Mouse (Mus musculus): Measurements from ENCODE around the gene Ccdc33.

Ccdc33 gene

DNA sequence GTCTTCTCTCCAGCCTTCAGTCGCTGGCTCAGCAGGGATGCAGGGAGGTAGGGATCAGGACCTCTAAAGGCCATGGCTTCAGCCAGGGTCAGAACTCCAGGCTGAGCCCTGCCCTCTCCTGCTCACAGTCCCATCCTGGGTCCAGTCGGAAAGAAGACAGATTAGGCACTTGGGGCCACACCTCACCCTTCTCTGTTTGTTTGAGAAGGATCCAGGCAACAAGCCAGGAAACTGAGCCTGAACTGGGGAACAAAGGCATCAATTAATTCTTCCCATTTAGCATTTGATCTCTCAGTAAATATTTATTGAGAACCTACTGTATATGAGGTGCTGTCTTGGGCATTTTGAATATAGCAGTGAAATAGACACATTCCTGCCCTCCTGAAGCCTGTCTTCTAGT lies at the start of gene Ccdc33:
Gene Ccdc33 (minus strand): TSS at position 153 of the 400 bp plus-strand sequence.
- DNase-seq (ENCODE audit: low spot score) = no peak

GRCm38 (mm10) chr9:58165779-58166178 lies 47.2 kb upstream of the Ccdc33 start:
- DNase-seq (ENCODE audit: low spot score) = no peak

- DNase-seq (ENCODE audit: low spot score) = no peak
Observed at GRCm38 (mm10) chr9:58163146-58163545, 44.5 kb upstream of the Ccdc33 start.

DNA sequence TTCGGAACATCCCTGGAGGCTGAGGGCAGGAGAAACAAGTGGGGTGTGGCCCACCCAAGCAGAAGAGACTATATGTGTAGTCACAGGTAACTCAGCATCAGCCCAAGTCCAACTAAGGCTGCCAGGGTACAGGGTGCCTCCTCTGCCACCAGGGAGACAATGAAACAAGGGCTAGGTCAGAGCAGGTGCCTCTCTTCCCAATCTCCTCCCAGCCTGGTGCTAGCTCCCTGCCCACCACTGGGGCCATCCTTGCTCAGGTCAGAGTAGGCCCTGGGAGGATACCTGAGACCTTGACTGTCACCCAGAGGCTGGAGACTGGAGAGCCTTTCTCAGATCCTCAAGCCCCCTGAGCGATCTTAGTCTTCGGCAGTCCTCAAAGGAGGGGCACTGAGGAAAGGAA lies 43.5 kb upstream of the Ccdc33 start:
- no peak for DNase-seq (ENCODE audit: low spot score)

DNA sequence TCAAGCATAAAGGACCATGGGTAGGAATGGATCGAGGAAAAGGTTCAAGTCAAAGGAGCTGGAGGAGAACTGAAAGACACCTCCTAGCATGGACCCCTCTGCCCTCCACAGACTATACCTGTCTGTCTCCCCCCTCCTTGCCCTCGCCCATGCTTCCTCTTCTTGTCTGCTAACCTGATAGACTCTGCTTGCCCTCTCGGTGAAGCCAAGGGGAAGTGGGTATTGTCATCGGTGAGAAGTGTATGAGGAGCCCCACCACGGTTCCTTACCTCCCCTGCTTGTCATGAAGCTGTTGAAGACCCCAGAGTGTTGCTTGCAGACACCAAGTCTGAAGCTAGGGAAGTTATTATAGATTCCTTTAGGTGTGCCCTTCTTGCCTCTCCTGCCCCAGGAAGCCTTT lies 41.7 kb upstream of the Ccdc33 start:
- no peak for DNase-seq (ENCODE audit: low spot score)

- DNase-seq (ENCODE audit: low spot score) = no peak
Observed at GRCm38 (mm10) chr9:58159855-58160254, 41.2 kb upstream of the Ccdc33 start.

GRCm38 (mm10) chr9:58158541-58159311 lies 40.1 kb upstream of the Ccdc33 start:
- no peak for DNase-seq (ENCODE audit: low spot score)

- no peak for DNase-seq (ENCODE audit: low spot score)
Observed at GRCm38 (mm10) chr9:58157838-58158237, 39.2 kb upstream of the Ccdc33 start.

DNA sequence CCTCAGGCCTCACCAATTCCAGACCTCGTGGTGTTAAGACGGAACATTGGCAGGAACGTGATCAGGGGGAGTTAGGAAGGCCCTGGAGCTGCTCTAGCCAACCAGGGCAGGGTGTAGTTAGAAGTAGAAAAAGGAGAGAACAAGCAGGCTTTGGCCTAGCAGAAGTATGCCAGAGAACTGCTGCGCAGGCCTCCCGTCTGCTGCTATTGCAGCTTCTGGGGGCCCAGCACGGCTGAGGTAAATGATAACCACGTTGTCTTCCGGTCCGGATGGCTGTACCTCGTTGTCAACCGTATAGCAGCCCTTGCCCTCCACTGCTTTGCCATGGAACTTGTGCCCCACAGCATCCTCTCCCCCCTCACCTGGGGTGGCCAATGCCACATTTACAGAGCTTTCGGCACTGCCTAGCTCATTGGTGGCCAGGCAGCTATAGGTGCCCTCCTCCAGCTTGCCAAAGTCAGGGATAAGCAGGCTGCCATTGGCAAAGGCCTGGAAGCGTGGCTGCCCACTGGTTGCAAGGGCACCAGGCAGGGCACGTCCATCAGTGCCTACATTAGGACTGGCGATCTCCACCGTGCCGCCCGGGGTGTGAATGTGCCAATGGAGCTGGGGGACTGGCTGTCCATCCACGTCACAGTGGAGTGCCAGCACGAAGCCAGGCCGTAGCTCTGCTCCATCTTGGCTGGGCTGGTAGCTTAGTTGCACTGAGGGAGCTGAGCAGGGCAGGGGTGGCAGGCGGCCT lies 38.4 kb upstream of the Ccdc33 start:
- no peak for DNase-seq (ENCODE audit: low spot score)

GRCm38 (mm10) chr9:58155366-58155765 lies 36.7 kb upstream of the Ccdc33 start:
- DNase-seq (ENCODE audit: low spot score) = no peak

DNA sequence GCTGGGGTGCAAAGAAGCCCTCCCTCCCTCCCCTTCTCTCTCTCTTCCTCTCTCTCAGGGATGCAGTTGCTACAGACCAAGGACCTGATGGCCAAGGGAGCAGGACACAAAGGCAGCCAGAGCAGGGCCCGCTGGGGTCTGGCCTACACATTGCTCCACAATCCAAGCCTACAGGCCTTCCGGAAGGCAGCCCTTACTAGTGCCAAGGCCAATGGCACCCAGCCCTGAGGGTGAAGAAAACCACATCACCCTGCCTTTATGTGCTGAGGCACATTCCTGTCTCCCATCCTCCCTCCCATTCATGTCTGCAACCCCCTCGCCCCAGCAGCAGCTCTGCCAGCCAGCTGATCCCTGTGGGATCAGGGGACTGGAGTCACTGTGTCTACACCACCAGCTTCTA lies 34.5 kb upstream of the Ccdc33 start:
- no peak for DNase-seq (ENCODE audit: low spot score)

GRCm38 (mm10) chr9:58150733-58151361 lies 32.2 kb upstream of the Ccdc33 start:
- DNase-seq (ENCODE audit: low spot score) = no peak

DNA sequence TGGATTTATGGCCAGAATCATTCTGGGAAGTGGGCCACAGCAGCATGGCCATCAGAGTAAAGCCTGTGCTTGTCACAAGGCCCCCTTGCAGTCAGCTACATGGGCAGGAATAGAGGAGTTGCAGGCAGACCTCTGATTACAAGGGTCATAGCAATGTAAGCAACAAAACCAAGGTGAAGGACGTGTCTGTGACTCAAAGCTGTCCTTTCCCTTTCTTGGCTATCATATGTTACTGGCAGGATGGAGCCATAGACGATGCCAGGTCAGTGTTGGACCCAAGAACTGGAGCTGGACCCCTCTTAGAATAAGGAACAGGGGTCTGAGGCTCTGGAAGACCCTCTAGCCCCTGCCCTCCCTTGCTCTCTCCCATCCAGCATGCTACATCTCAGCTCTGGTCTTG lies 30.2 kb upstream of the Ccdc33 start:
- DNase-seq (ENCODE audit: low spot score) = no peak

- DNase-seq (ENCODE audit: low spot score) = no peak
Observed at GRCm38 (mm10) chr9:58145417-58145816, 26.8 kb upstream of the Ccdc33 start.

DNA sequence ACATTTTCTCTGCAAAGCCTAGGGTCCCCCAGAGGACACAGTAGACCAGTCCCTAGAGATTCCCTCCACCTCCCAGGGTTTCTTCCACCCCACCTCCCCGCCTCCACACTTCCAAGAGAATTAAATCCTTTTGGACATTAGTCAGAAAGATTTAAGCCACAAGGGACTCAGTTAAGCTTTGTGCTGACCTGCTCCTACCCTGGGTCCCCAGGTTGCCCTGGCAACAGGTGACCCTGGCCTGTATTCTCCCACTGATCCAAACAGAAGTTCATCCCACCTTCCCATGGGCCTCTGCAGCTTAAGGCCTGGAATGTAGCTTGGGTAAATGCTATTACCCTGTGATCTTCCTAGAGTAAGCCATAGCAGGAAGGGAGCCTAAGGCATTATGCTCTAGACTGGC lies 26.0 kb upstream of the Ccdc33 start:
- no peak for DNase-seq (ENCODE audit: low spot score)

GRCm38 (mm10) chr9:58143419-58143818 lies 24.8 kb upstream of the Ccdc33 start:
- DNase-seq (ENCODE audit: low spot score) = no peak

DNA sequence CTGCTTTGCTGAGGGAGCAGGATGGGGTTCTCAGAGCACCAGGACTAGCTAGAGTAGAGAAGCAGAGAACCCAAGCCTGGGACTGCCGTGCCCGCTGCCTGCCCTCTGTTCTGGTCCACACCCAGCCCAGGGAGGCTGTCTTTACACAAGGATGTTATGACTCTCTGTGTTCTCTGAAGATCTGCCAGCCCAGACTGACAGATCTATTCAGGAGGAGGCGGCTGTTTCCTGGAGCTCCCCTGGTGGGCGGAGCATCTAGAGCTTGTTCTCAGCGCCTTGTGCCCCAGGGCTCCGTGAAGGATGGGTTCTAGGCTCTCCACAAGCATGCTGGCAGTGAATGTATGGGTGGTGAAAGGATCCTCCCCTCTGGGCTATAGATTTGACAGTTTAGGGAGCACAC lies 21.3 kb upstream of the Ccdc33 start:
- DNase-seq (ENCODE audit: low spot score) = no peak

DNA sequence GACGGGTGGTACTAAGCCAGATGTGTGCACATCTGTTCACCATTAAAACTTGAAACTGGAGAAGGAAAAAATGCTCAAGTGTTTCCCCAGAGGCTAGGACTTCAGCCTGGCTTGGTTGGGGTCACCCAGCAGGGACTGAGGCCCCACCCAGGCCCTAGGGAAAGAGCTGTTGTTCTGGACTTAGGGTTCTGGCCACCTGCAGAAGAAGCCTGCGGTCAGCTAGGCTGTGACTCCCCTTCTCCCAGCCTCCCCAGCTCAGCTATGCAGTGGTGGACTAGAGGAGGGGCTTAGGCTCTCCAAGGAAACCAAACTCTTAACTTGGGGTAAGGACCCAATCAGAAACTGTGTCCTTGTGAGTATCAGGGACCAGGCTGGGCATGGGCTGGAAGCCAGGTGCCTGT lies 17.3 kb upstream of the Ccdc33 start:
- no peak for DNase-seq (ENCODE audit: low spot score)

DNA sequence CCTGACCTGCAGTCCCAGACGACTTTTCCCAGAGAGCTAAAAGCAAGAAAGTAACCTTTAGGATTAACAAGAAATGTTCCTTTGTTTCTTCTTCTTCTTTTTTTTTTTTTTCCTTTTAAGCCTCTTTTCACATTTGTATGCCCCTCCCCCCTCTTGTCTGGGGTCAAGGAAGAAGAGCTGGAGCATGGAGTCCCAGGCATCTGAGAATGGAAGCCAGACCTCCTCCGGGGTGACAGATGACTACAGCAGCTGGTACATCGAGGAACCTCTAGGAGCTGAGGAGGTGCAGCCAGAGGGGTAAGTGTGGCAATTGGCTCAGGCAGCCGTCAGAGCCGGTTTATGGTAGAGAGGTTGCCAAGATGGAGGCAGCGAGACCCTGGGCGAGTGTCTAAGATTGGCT lies 16.3 kb upstream of the Ccdc33 start:
- no peak for DNase-seq (ENCODE audit: low spot score)

DNA sequence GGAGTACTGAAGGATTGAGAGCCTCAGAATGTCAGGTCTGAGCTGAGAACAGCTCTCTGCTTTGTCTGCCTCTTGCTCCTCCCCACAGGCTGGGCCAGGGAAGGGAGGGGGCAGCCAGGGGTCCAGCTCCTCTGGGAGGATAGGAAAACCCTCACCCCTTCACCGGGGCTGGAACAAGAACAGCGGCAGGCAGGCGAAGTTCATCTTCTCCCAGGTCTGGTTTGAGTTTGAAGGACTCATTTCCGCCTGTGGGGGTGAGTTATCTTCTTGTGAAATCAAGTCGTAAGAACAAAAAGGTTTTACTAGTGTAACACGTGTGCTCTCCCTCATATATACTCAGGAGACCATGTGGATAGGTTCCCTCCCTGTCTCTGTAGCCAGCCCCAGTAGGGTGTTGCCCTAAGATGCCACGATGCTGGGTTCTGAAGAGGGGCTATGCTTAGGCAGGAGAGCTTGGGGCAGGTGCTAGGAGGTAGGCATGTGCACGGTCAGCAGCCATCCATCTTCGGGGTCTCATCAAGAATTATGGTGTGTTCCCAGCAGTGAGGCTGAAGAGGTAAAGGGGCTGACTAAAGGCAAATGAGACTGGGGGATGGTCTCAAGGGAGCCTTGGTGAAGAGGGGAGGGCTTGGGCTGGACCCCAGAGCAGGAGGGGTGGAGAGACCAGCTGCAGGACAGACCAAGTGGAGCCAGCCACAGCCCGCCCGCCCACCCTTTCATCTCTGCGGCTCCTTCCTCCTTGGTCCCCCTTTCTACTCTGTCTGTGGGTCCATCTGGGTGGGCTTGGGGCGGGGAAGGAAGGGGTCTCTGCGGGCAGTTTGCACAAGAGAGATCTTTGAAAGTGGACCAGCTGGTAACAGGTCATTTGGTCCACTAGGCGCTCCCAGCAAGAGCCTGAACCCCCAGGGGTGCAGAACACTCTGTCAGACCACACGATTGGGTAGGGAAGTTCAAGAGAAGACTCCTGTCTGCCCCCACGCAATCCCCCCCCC lies 15.6 kb upstream of the Ccdc33 start:
- DNase-seq (ENCODE audit: low spot score) = no peak

DNA sequence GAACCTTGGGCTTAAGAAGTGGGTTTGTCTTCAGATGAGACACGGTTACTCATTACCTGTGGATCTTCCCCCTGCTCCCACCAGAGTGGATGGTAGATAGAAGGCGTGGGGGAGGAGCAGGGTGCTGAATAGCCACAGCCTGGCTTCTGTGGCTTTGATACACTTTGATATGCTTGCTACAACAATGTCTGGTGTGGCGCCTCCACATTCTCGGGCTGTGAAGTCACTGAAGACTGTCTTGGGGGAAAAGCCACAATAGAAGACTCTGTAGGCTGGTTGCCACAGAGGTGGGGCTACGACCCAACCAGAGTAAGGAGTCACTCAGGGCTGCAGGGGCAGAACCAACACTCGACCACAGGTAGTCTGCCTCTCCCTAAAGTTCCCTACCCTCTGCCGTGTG lies 13.1 kb upstream of the Ccdc33 start:
- no peak for DNase-seq (ENCODE audit: low spot score)

DNA sequence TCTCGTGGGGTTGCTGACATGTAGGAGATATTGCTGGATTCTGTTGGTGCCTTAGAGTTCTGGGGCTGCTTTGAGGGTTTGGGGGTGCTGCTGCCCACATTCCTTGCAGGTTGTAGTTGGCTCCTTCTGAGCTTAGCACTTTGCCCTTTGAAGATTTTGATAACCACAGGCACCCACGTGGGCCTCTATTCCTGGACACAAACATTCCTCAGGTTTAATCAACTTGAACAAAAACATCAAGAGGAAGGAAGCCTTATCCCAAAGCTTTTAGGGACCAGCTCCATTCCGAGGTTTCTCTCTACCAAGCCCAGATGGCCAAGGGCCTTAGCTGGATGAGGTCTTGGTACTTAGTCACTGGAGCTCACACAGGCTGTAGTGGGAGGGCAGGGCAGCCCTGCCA lies 12.3 kb upstream of the Ccdc33 start:
- DNase-seq (ENCODE audit: low spot score) = no peak
